Mouse (Mus musculus): ENCODE data around the gene Cyp2c29.
"Not testable (repeated sequence)": the region's sequence is repeated elsewhere in the genome, so short reads cannot be mapped to it uniquely, and the experiment has no call there.

The Cyp2c29 gene

GRCm38 (mm10) chr19:39269105-39269504 lies at the start of gene Cyp2c29:
Gene Cyp2c29, plus strand, starts transcription at chr19:39269405.
- not testable (repeated sequence) for DNase-seq

GRCm38 (mm10) chr19:39267036-39267435 lies 2.2 kb upstream of the Cyp2c29 start:
- not testable (repeated sequence) for DNase-seq

- DNase-seq = no peak
Measured at GRCm38 (mm10) chr19:39282801-39283200, 13.6 kb downstream of the Cyp2c29 start.

- DNase-seq = no peak
Measured at GRCm38 (mm10) chr19:39285637-39286036, 16.4 kb downstream of the Cyp2c29 start.

- DNase-seq = no peak
Measured at GRCm38 (mm10) chr19:39286825-39287224, 17.6 kb downstream of the Cyp2c29 start.

- DNase-seq = no peak
Measured at GRCm38 (mm10) chr19:39288978-39289377, 19.8 kb downstream of the Cyp2c29 start.

Measured in cerebellum, adult 11-12 months (tissue).